Mouse (Mus musculus) forebrain, embryonic 11.5 days (tissue): ENCODE measurements at regions not wholly inside any gene's neighbourhood (a gene's known extent, or its start where the extent isn't known, plus 50 kb on each side); places are given as distances from the start of the nearest gene placed in this dataset.

Experiments
- ATAC-seq: fragments of 200-750 bp; cut with Nextera tagmentation; replicated peaks from 2 replicates; pipeline ENCODE4 v1.8.0; 2017; ENCODE audit warnings: moderate TSS enrichment; ENCODE audit not compliant: low FRiP score
- DNase-seq: peaks from one replicate; pipeline ENCODE4 v3.0.0-alpha.2; 2017; ENCODE audit warnings: low spot score
- H3K27ac ChIP-seq: fragments of 300-500 bp; sonication (generic); 2 replicates; pipeline ENCODE4 v1.5.1; 2014; ENCODE audit warnings: low read depth, low read length
- H3K27me3 ChIP-seq: fragments of 300-500 bp; sonication (generic); 2 replicates; pipeline ENCODE4 v1.6.1; 2014; ENCODE audit warnings: mild to moderate bottlenecking, low read length, mixed read lengths; ENCODE audit not compliant: control insufficient read depth, insufficient read depth
- H3K36me3 ChIP-seq: fragments of 300-500 bp; sonication (generic); 2 replicates; pipeline ENCODE4 v1.6.1; 2014; ENCODE audit warnings: mild to moderate bottlenecking, low read length, moderate library complexity, mixed read lengths; ENCODE audit not compliant: control insufficient read depth, insufficient read depth
- H3K4me1 ChIP-seq: fragments of 300-500 bp; sonication (generic); replicated peaks from 2 replicates; pipeline ENCODE4 v1.6.1; 2014; ENCODE audit warnings: low read length, mixed read lengths; ENCODE audit not compliant: control insufficient read depth, insufficient read depth
- H3K4me2 ChIP-seq: fragments of 300-500 bp; sonication (generic); 2 replicates; pipeline ENCODE4 v1.6.1; 2014; ENCODE audit warnings: low read depth, mild to moderate bottlenecking, low read length, moderate library complexity, mixed read lengths; ENCODE audit not compliant: severe bottlenecking
- H3K4me3 ChIP-seq: fragments of 300-500 bp; sonication (generic); 2 replicates; pipeline ENCODE4 v1.5.1; 2014; ENCODE audit warnings: low read depth, low read length
- H3K9ac ChIP-seq: fragments of 300-500 bp; sonication (generic); 2 replicates; pipeline ENCODE4 v1.6.1; 2014; ENCODE audit warnings: low read length
- H3K9me3 ChIP-seq: fragments of 300-500 bp; sonication (generic); 2 replicates; pipeline ENCODE4 v1.6.1; 2016; ENCODE audit warnings: low read length, mixed read lengths; ENCODE audit not compliant: control insufficient read depth
- WGBS: fragments of 180-500 bp; shearing (Covaris S2); extraction: QIAGEN DNeasy Blood & Tissue Kit; methylation state at CpG from one replicate; pipeline ENCODE4 v1.1.7; 2014; 5-methylcytosine and 5-hydroxymethylcytosine counted together

- ATAC-seq, result no peak
- H3K27me3 ChIP-seq, result no peaks in the 10 kb centered on the region
- no peak overlapping the region for H3K4me2 ChIP-seq
- WGBS, result 92% methylated on average over 10 of the region's 10 CpGs
- DNase-seq, result no peak
- H3K9me3 ChIP-seq, result no peaks in the 10 kb centered on the region
- no peaks in the 10 kb centered on the region for H3K4me1 ChIP-seq
- H3K36me3 ChIP-seq, result no peaks in the 10 kb centered on the region
- H3K4me3 ChIP-seq, result no peak overlapping the region
- H3K27ac ChIP-seq, result no peak overlapping the region
- H3K9ac ChIP-seq, result no peak overlapping the region
Measured at GRCm38 (mm10) chr2:7722283-7722935, 213.0 kb upstream of the Celf2 start.

- H3K4me3 ChIP-seq, result no peak overlapping the region
Measured at GRCm38 (mm10) chr2:7711046-7711445, 201.7 kb upstream of the Celf2 start.

GRCm38 (mm10) chr2:7710476-7710875 is 201.1 kb upstream of the Celf2 start:
- H3K4me2 ChIP-seq, result no peak overlapping the region
- H3K27ac ChIP-seq, result no peak overlapping the region
- H3K4me1 ChIP-seq, result no peaks in the 10 kb centered on the region
- H3K27me3 ChIP-seq, result no peaks in the 10 kb centered on the region
- H3K9me3 ChIP-seq, result no peaks in the 10 kb centered on the region
- no peak overlapping the region for H3K9ac ChIP-seq
- no peak for ATAC-seq
- no peaks in the 10 kb centered on the region for H3K36me3 ChIP-seq
- no peak for DNase-seq
- H3K4me3 ChIP-seq, result no peak overlapping the region
- WGBS, result 78% methylated on average over 1 of the region's 1 CpGs

More at GRCm38 (mm10) chr2:7711046-7711445, 201.7 kb upstream of the Celf2 start:
- Histone ChIP-seq H3K9ac (no peak overlapping the region), H3K27me3 (no peaks in the 10 kb centered on the region), H3K4me1 (no peaks in the 10 kb centered on the region), H3K4me2 (no peak overlapping the region), H3K27ac (no peak overlapping the region), H3K36me3 (no peaks in the 10 kb centered on the region), H3K9me3 (no peaks in the 10 kb centered on the region)
- 83% methylated on average over 1 of the region's 1 CpGs for WGBS
- DNase-seq (no peak), ATAC-seq (no peak)

- Histone ChIP-seq H3K4me3 (no peak overlapping the region), H3K4me1 (no peaks in the 10 kb centered on the region), H3K4me2 (no peak overlapping the region), H3K9ac (no peak overlapping the region), H3K9me3 (no peaks in the 10 kb centered on the region), H3K36me3 (no peaks in the 10 kb centered on the region), H3K27me3 (no peaks in the 10 kb centered on the region), H3K27ac (no peak overlapping the region)
- 88% methylated on average over 1 of the region's 1 CpGs for whole genome bisulfite sequencing
- ATAC-seq, result no peak
- DNase-seq, result no peak
Measured at GRCm38 (mm10) chr2:7683355-7683754, 174.0 kb upstream of the Celf2 start.

GRCm38 (mm10) chr2:7640892-7641291 is 131.5 kb upstream of the Celf2 start:
- Histone ChIP-seq H3K4me3 (no peak overlapping the region), H3K36me3 (no peaks in the 10 kb centered on the region), H3K9ac (no peak overlapping the region), H3K27me3 (no peaks in the 10 kb centered on the region), H3K4me1 (no peaks in the 10 kb centered on the region; the same call in 1 of the 2 replicates), H3K9me3 (no peaks in the 10 kb centered on the region), H3K4me2 (no peak overlapping the region), H3K27ac (no peak overlapping the region)
- DNase-seq (no peak), ATAC-seq (peak; percentile 66)
- WGBS, result 62% methylated on average over 6 of the region's 6 CpGs

GRCm38 (mm10) chr2:7622716-7623285 is 113.4 kb upstream of the Celf2 start:
- Histone ChIP-seq H3K36me3 (no peaks in the 10 kb centered on the region), H3K27me3 (no peaks in the 10 kb centered on the region), H3K27ac (no peak overlapping the region), H3K4me1 (no peaks in the 10 kb centered on the region), H3K4me3 (no peak overlapping the region), H3K9ac (no peak overlapping the region), H3K9me3 (no peaks in the 10 kb centered on the region), H3K4me2 (no peak overlapping the region)
- no peak for ATAC-seq
- no peak for DNase-seq
- 92% methylated on average over 5 of the region's 5 CpGs for WGBS

- Histone ChIP-seq H3K9ac (no peak overlapping the region), H3K4me2 (no peak overlapping the region), H3K27me3 (no peaks in the 10 kb centered on the region), H3K36me3 (no peaks in the 10 kb centered on the region), H3K4me1 (no peaks in the 10 kb centered on the region), H3K9me3 (no peaks in the 10 kb centered on the region), H3K4me3 (no peak overlapping the region), H3K27ac (no peak overlapping the region)
- WGBS, result 86% methylated on average over 9 of the region's 9 CpGs
- DNase-seq (no peak), ATAC-seq (no peak)
Measured at GRCm38 (mm10) chr2:7619888-7620664, 110.7 kb upstream of the Celf2 start.

- ATAC-seq (no peak), DNase-seq (no peak)
- Histone ChIP-seq H3K27me3 (no peaks in the 10 kb centered on the region), H3K27ac (no peak overlapping the region), H3K4me3 (no peak overlapping the region), H3K9ac (no peak overlapping the region), H3K4me1 (no peaks in the 10 kb centered on the region), H3K4me2 (no peak overlapping the region), H3K36me3 (no peaks in the 10 kb centered on the region), H3K9me3 (no peaks in the 10 kb centered on the region)
- WGBS, result 83% methylated on average over 2 of the region's 2 CpGs
Measured at GRCm38 (mm10) chr2:7578196-7578595, 68.8 kb upstream of the Celf2 start.
